Mouse (Mus musculus): ENCODE results near the gene Coasy. TPM values are rescaled to one million over a fixed set of nuclear protein-coding genes. Genes with fewer than 3 reads are reported as not detected.

Coasy gene
- polyA plus RNA-seq, 1 experiment from 2014 or later, result 45.5 TPM

GRCm38 (mm10) chr11:101127075-101127474, 44.7 kb downstream of the Coasy start:
- H3K27ac ChIP-seq (replicated peaks), result no peak overlapping the region
- H3K9ac ChIP-seq, result no peak overlapping the region
- 91% methylated on average over 1 of the region's 1 CpGs for WGBS
- H3K27me3 ChIP-seq, result no peaks in the 10 kb centered on the region
- no peaks in the 10 kb centered on the region for H3K4me1 ChIP-seq (replicated peaks)
- peaks cover 47% of the 10 kb centered on the region for H3K36me3 ChIP-seq
- no peak overlapping the region for H3K4me2 ChIP-seq
- no peak overlapping the region for H3K4me3 ChIP-seq
- ATAC-seq (ENCODE audit: low read depth), result no peak
- H3K9me3 ChIP-seq, result no peaks in the 10 kb centered on the region

- Histone ChIP-seq H3K27ac (replicated peaks) (no peak overlapping the region), H3K4me1 (replicated peaks) (no peaks in the 10 kb centered on the region), H3K9ac (no peak overlapping the region), H3K4me3 (no peak overlapping the region), H3K9me3 (no peaks in the 10 kb centered on the region), H3K36me3 (peaks cover 27% of the 10 kb centered on the region), H3K27me3 (no peaks in the 10 kb centered on the region), H3K4me2 (no peak overlapping the region)
- ATAC-seq (ENCODE audit: low read depth), result no peak
- 81% methylated on average over 11 of the region's 11 CpGs for WGBS
These were observed 46.7 kb downstream of the Coasy start for GRCm38 (mm10) chr11:101128996-101129577.

- Histone ChIP-seq H3K4me1 (replicated peaks) (no peaks in the 10 kb centered on the region), H3K9me3 (no peaks in the 10 kb centered on the region), H3K4me2 (no peak overlapping the region), H3K4me3 (no peak overlapping the region), H3K36me3 (peaks cover 22% of the 10 kb centered on the region), H3K27me3 (peaks cover 4% of the 10 kb centered on the region; the same call in 1 of the 2 replicates), H3K9ac (no peak overlapping the region), H3K27ac (replicated peaks) (no peak overlapping the region)
- no peak for ATAC-seq (ENCODE audit: low read depth)
- WGBS, result 46% methylated on average over 18 of the region's 18 CpGs
These were observed 47.8 kb downstream of the Coasy start for GRCm38 (mm10) chr11:101130056-101130756.

- no peaks in the 10 kb centered on the region for H3K4me1 ChIP-seq (replicated peaks)
- no peak overlapping the region for H3K27ac ChIP-seq (replicated peaks)
- H3K4me2 ChIP-seq, result no peak overlapping the region
- WGBS, result 94% methylated on average over 2 of the region's 2 CpGs
- no peaks in the 10 kb centered on the region for H3K9me3 ChIP-seq
- no peak overlapping the region for H3K4me3 ChIP-seq
- peaks cover 13% of the 10 kb centered on the region for H3K36me3 ChIP-seq
- peaks cover 4% of the 10 kb centered on the region; the same call in 1 of the 2 replicates for H3K27me3 ChIP-seq
- no peak for ATAC-seq (ENCODE audit: low read depth)
- H3K9ac ChIP-seq, result no peak overlapping the region
These were observed 48.8 kb downstream of the Coasy start for GRCm38 (mm10) chr11:101131187-101131586.

GRCm38 (mm10) chr11:101131701-101132100, 49.3 kb downstream of the Coasy start:
- no peaks in the 10 kb centered on the region for H3K4me1 ChIP-seq (replicated peaks)
- no peak overlapping the region for H3K4me3 ChIP-seq
- ATAC-seq (ENCODE audit: low read depth), result no peak
- 89% methylated on average over 6 of the region's 6 CpGs for WGBS
- H3K4me2 ChIP-seq, result no peak overlapping the region
- H3K9me3 ChIP-seq, result no peaks in the 10 kb centered on the region
- H3K9ac ChIP-seq, result no peak overlapping the region
- peaks cover 4% of the 10 kb centered on the region; the same call in 1 of the 2 replicates for H3K27me3 ChIP-seq
- peaks cover 8% of the 10 kb centered on the region for H3K36me3 ChIP-seq
- H3K27ac ChIP-seq (replicated peaks), result no peak overlapping the region

- 76% methylated on average over 12 of the region's 12 CpGs for WGBS
- peaks cover 4% of the 10 kb centered on the region; the same call in 1 of the 2 replicates for H3K27me3 ChIP-seq
- no peaks in the 10 kb centered on the region for H3K36me3 ChIP-seq
- H3K9ac ChIP-seq, result no peak overlapping the region
- ATAC-seq (ENCODE audit: low read depth), result no peak
- H3K4me3 ChIP-seq, result no peak overlapping the region
- H3K4me1 ChIP-seq (replicated peaks), result no peaks in the 10 kb centered on the region
- H3K9me3 ChIP-seq, result no peaks in the 10 kb centered on the region
- H3K4me2 ChIP-seq, result no peak overlapping the region
- no peak overlapping the region for H3K27ac ChIP-seq (replicated peaks)
These were observed 50.7 kb downstream of the Coasy start for GRCm38 (mm10) chr11:101133037-101133436.

- H3K4me2 ChIP-seq, result no peak overlapping the region
- WGBS, result 86% methylated on average over 13 of the region's 13 CpGs
- H3K9me3 ChIP-seq, result no peaks in the 10 kb centered on the region
- no peak overlapping the region for H3K9ac ChIP-seq
- peaks cover 4% of the 10 kb centered on the region; the same call in 1 of the 2 replicates for H3K27me3 ChIP-seq
- H3K4me1 ChIP-seq (replicated peaks), result peaks cover 7% of the 10 kb centered on the region; the same call in 1 of the 2 replicates
- no peak for ATAC-seq (ENCODE audit: low read depth)
- H3K4me3 ChIP-seq, result no peak overlapping the region
- H3K27ac ChIP-seq (replicated peaks), result no peak overlapping the region
- no peaks in the 10 kb centered on the region for H3K36me3 ChIP-seq
These were observed 52.0 kb downstream of the Coasy start for GRCm38 (mm10) chr11:101134217-101134865.

Other genes starting within 250 kb of the Coasy start
- 17.2 TPM in 2 replicates for gene Stat5b, start 231.8 kb upstream of the Coasy start, polyA plus RNA-seq (2015; fragmentation: Nextera tagmentation; extraction: Ambion mirVana)
- 1.6 and 1.9 TPM in 2 replicates for gene Stat5a, start 223.2 kb upstream of the Coasy start, polyA plus RNA-seq (2015; fragmentation: Nextera tagmentation; extraction: Ambion mirVana)
- 72.3 and 82.3 TPM in 2 replicates for gene Stat3, start 143.0 kb upstream of the Coasy start, polyA plus RNA-seq (2015; fragmentation: Nextera tagmentation; extraction: Ambion mirVana)
- 46.7 and 49.3 TPM in 2 replicates for gene Cavin1, start 111.7 kb upstream of the Coasy start, polyA plus RNA-seq (2015; fragmentation: Nextera tagmentation; extraction: Ambion mirVana)
- 111 and 121 TPM in 2 replicates for gene Atp6v0a1, start 73.1 kb upstream of the Coasy start, polyA plus RNA-seq (2015; fragmentation: Nextera tagmentation; extraction: Ambion mirVana)
- 9.0 and 9.4 TPM in 2 replicates for gene Naglu, start 12.6 kb upstream of the Coasy start, polyA plus RNA-seq (2015; fragmentation: Nextera tagmentation; extraction: Ambion mirVana)
- gene Hsd17b1, start 4.2 kb upstream of the Coasy start, polyA plus RNA-seq (2015; fragmentation: Nextera tagmentation; extraction: Ambion mirVana), result 0.37 and 0.47 TPM in 2 replicates
- gene Mlx, start 4.7 kb downstream of the Coasy start, polyA plus RNA-seq (2015; fragmentation: Nextera tagmentation; extraction: Ambion mirVana), result 87.3 and 96.9 TPM in 2 replicates
- 20.5 and 23.7 TPM in 2 replicates for gene Psmc3ip, start 12.9 kb downstream of the Coasy start, polyA plus RNA-seq (2015; fragmentation: Nextera tagmentation; extraction: Ambion mirVana)
- 25.8 and 26.1 TPM in 2 replicates for gene Retreg3, start 37.3 kb downstream of the Coasy start, polyA plus RNA-seq (2015; fragmentation: Nextera tagmentation; extraction: Ambion mirVana)
- 77.7 and 78.9 TPM in 2 replicates for gene Tubg1, start 37.4 kb downstream of the Coasy start, polyA plus RNA-seq (2015; fragmentation: Nextera tagmentation; extraction: Ambion mirVana)
- gene Tubg2, start 73.3 kb downstream of the Coasy start, polyA plus RNA-seq (2015; fragmentation: Nextera tagmentation; extraction: Ambion mirVana), result 35.5 and 38.9 TPM in 2 replicates
- gene Cntnap1, start 88.0 kb downstream of the Coasy start, polyA plus RNA-seq (2015; fragmentation: Nextera tagmentation; extraction: Ambion mirVana), result 4.6 and 5.1 TPM in 2 replicates
- gene Plekhh3, start 88.8 kb downstream of the Coasy start, polyA plus RNA-seq (2015; fragmentation: Nextera tagmentation; extraction: Ambion mirVana), result 10.3 and 13.0 TPM in 2 replicates
- 0.40 and 0.91 TPM in 2 replicates for gene Ccr10, start 92.9 kb downstream of the Coasy start, polyA plus RNA-seq (2015; fragmentation: Nextera tagmentation; extraction: Ambion mirVana)
- gene Ezh1, start 143.9 kb downstream of the Coasy start, polyA plus RNA-seq (2015; fragmentation: Nextera tagmentation; extraction: Ambion mirVana), result 15.4 and 17.9 TPM in 2 replicates
- 97.6 and 108 TPM in 2 replicates for gene Ramp2, start 163.5 kb downstream of the Coasy start, polyA plus RNA-seq (2015; fragmentation: Nextera tagmentation; extraction: Ambion mirVana)
- 114 and 117 TPM in 2 replicates for gene Vps25, start 171.1 kb downstream of the Coasy start, polyA plus RNA-seq (2015; fragmentation: Nextera tagmentation; extraction: Ambion mirVana)
- gene Wnk4, start 178.0 kb downstream of the Coasy start, polyA plus RNA-seq (2015; fragmentation: Nextera tagmentation; extraction: Ambion mirVana), result 5.5 and 6.8 TPM in 2 replicates
- gene Cntd1, start 196.4 kb downstream of the Coasy start, polyA plus RNA-seq (2015; fragmentation: Nextera tagmentation; extraction: Ambion mirVana), result 0.89 and 1.0 TPM in 2 replicates
- gene Coa3, start 196.5 kb downstream of the Coasy start, polyA plus RNA-seq (2015; fragmentation: Nextera tagmentation; extraction: Ambion mirVana), result 211 and 238 TPM in 2 replicates
- 173 and 178 TPM in 2 replicates for gene Becn1, start 219.7 kb downstream of the Coasy start, polyA plus RNA-seq (2015; fragmentation: Nextera tagmentation; extraction: Ambion mirVana)
- 126 and 133 TPM in 2 replicates for gene Psme3, start 233.6 kb downstream of the Coasy start, polyA plus RNA-seq (2015; fragmentation: Nextera tagmentation; extraction: Ambion mirVana)
- gene Aoc2, start 242.5 kb downstream of the Coasy start, polyA plus RNA-seq (2015; fragmentation: Nextera tagmentation; extraction: Ambion mirVana), result 2.0 and 2.1 TPM in 2 replicates
- 0.07 TPM in 1 of 2 replicates, not detected in the other for gene Aoc3, start 248.0 kb downstream of the Coasy start, polyA plus RNA-seq (2015; fragmentation: Nextera tagmentation; extraction: Ambion mirVana)

Data from neural tube, embryonic 13.5 days (tissue).